Mouse (Mus musculus): Measurements from ENCODE around the gene Ptprq.

GRCm38 (mm10) chr10:107753471-107753870 lies 33.6 kb upstream of the Ptprq start:
- TF ChIP-seq CTCF (IDR thresholded peaks at IDR 0.05; ENCODE audit: extremely low read depth, insufficient read depth, low read length) (no peak), POLR2A (IDR thresholded peaks at IDR 0.05; ENCODE audit: extremely low read depth, insufficient read depth, low read length) (no peak)
